Mouse (Mus musculus) CH12.LX (cell line): Measurements from ENCODE around the gene Vsig2.

Source experiments
- CHD1 ChIP-seq: IDR thresholded peaks from 2 replicates; pipeline ENCODE4 v1.6.1; 2012; ENCODE audit warnings: low read depth, low read length, improper control_type of control experiment, inconsistent platforms
- CTCF ChIP-seq, 2 experiments: IDR thresholded peaks in 1 of 2; conservative IDR thresholded peaks in 1 of 2; 2 replicates each; pipeline ENCODE4 v1.5.1; 2011 to 2012; ENCODE audit warnings: low read depth in 2 of 2, low read length in 2 of 2, improper control_type of control experiment in 1 of 2, inconsistent platforms in 1 of 2, mild to moderate bottlenecking in 1 of 2, moderate library complexity in 1 of 2
- NRF1 ChIP-seq: IDR thresholded peaks from 2 replicates; pipeline ENCODE4 v1.6.1; 2014; ENCODE audit warnings: low read depth, mild to moderate bottlenecking, inconsistent platforms, low read length, improper control_type of control experiment, moderate library complexity
- POLR2AphosphoS2 ChIP-seq: IDR thresholded peaks from 2 replicates; pipeline ENCODE4 v1.6.1; 2011; ENCODE audit warnings: low read depth, low read length, improper control_type of control experiment
- SIN3A ChIP-seq: IDR thresholded peaks from 2 replicates; pipeline ENCODE4 v1.6.1; 2012; ENCODE audit warnings: low read length, improper control_type of control experiment, inconsistent platforms
- TCF12 ChIP-seq: IDR thresholded peaks from 2 replicates; pipeline ENCODE4 v1.6.1; 2014; ENCODE audit warnings: low read depth, mild to moderate bottlenecking, inconsistent platforms, low read length, improper control_type of control experiment
- USF1 ChIP-seq: IDR thresholded peaks from 2 replicates; pipeline ENCODE4 v1.6.1; 2014; ENCODE audit warnings: low read depth, mild to moderate bottlenecking, inconsistent platforms, low read length, improper control_type of control experiment

- TF ChIP-seq POLR2AphosphoS2, result no peak
- no peak for TF ChIP-seq TCF12
- no peak for TF ChIP-seq CHD1
- TF ChIP-seq SIN3A, result no peak
- no peak for TF ChIP-seq CTCF (conservative IDR thresholded peaks at IDR 0.05 in 1 of 2, IDR thresholded peaks at IDR 0.05 in 1 of 2; ENCODE audit: low read depth in 2 of 2, low read length in 2 of 2)
- 0 out of 2 replicates have a peak, but pooled peaks have one; percentile 10 for TF ChIP-seq USF1
- TF ChIP-seq NRF1, result no peak
These were observed 51.3 kb downstream of the Vsig2 start for GRCm38 (mm10) chr9:37590381-37590780.
